Mouse (Mus musculus): ENCODE data around the gene Ebf3. TPM values are rescaled to one million over a fixed set of nuclear protein-coding genes. Genes with fewer than 3 reads are reported as not detected.

Ebf3 gene
- total and polyA plus RNA-seq, 3 experiments: 5.0 to 7.5 (median 6.1) TPM

DNA sequence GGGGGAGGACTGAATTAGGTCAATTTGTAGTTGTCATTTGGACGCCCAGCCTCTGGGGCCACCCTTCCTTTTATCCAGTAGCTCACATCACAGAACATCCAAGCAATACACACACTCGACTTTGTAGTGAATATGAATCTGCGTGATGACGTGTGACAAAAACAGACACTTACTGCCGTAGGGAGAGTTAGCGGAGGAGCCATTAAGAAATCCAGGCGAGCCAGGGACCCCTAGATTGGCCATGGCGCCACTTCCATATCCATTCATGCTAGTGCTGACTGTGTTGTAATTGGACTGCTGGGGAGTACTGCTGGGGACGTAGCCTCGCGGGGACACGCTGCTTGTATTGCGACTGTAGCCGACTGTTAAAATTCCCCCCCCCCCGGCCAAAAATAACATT lies 115.3 kb downstream of the Ebf3 start:
- Histone ChIP-seq H3K27ac (no peak overlapping the region), H3K4me1 (ENCODE audit: control insufficient read depth, insufficient read depth, low read length) (no peaks in the 10 kb centered on the region), H3K27me3 (ENCODE audit: control insufficient read depth, insufficient read depth, low read length) (no peaks in the 10 kb centered on the region), H3K79me2 (replicated peaks; ENCODE audit: control insufficient read depth, insufficient read depth, low read length) (no peaks in the 10 kb centered on the region), H3K36me3 (ENCODE audit: control insufficient read depth, insufficient read depth, low read length) (no peaks in the 10 kb centered on the region), H3K9ac (ENCODE audit: low read depth, low read length) (no peak overlapping the region), H3K4me3 (no peak overlapping the region)
- DNase-seq: no peak
- WGBS: 81% methylated on average over 15 of the region's 15 CpGs
- no peak for TF ChIP-seq CTCF (IDR thresholded peaks at IDR 0.05)
- no peak for TF ChIP-seq POLR2A (IDR thresholded peaks at IDR 0.05; ENCODE audit: insufficient read depth, low read depth, low read length)
- TF ChIP-seq EP300 (IDR thresholded peaks at IDR 0.05; ENCODE audit: insufficient read depth, low read depth, low read length): no peak
- intact Hi-C loops (cut with DNase I): no loop called here

GRCm38 (mm10) chr7:137197118-137198030 lies 116.9 kb downstream of the Ebf3 start:
- Histone ChIP-seq H3K36me3 (ENCODE audit: control insufficient read depth, insufficient read depth, low read length) (no peaks in the 10 kb centered on the region), H3K27ac (no peak overlapping the region), H3K27me3 (ENCODE audit: control insufficient read depth, insufficient read depth, low read length) (no peaks in the 10 kb centered on the region), H3K4me3 (no peak overlapping the region), H3K4me1 (ENCODE audit: control insufficient read depth, insufficient read depth, low read length) (no peaks in the 10 kb centered on the region), H3K9ac (ENCODE audit: low read depth, low read length) (no peak overlapping the region), H3K79me2 (replicated peaks; ENCODE audit: control insufficient read depth, insufficient read depth, low read length) (no peaks in the 10 kb centered on the region)
- TF ChIP-seq POLR2A (IDR thresholded peaks at IDR 0.05; ENCODE audit: insufficient read depth, low read depth, low read length) (no peak), CTCF (IDR thresholded peaks at IDR 0.05) (no peak), EP300 (IDR thresholded peaks at IDR 0.05; ENCODE audit: insufficient read depth, low read depth, low read length) (no peak)
- DNase-seq: no peak
- WGBS: 76% methylated on average over 23 of the region's 23 CpGs
- intact Hi-C loops (cut with DNase I): no loop called here

DNA sequence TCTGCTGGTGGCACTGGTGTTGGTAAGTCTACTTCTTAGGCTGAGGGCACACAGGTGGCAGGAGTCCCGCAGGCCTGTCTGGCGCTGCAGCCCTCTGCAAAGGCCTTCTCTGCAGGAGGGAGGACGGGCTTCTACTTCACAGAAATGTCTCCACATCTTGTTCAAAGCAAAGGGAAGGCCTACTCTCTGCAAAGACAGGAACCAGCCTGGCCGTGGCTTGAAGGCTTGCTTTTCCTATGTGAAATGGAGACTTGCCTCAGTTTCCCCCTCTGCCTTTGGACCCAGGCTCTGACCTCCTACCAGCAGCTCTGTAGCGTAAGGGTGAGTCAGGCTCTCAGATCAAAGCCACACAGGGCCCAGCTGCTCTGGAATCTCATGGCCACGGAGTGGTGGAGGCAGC lies 117.7 kb downstream of the Ebf3 start:
- Histone ChIP-seq H3K4me3 (no peak overlapping the region), H3K27ac (no peak overlapping the region), H3K9ac (ENCODE audit: low read depth, low read length) (no peak overlapping the region), H3K79me2 (replicated peaks; ENCODE audit: control insufficient read depth, insufficient read depth, low read length) (no peaks in the 10 kb centered on the region), H3K36me3 (ENCODE audit: control insufficient read depth, insufficient read depth, low read length) (no peaks in the 10 kb centered on the region), H3K27me3 (ENCODE audit: control insufficient read depth, insufficient read depth, low read length) (no peaks in the 10 kb centered on the region), H3K4me1 (ENCODE audit: control insufficient read depth, insufficient read depth, low read length) (no peaks in the 10 kb centered on the region)
- intact Hi-C loops (cut with DNase I): no loop called here
- WGBS: 85% methylated on average over 6 of the region's 6 CpGs
- no peak for DNase-seq
- TF ChIP-seq CTCF (IDR thresholded peaks at IDR 0.05) (no peak), EP300 (IDR thresholded peaks at IDR 0.05; ENCODE audit: insufficient read depth, low read depth, low read length) (no peak), POLR2A (IDR thresholded peaks at IDR 0.05; ENCODE audit: insufficient read depth, low read depth, low read length) (no peak)

DNA sequence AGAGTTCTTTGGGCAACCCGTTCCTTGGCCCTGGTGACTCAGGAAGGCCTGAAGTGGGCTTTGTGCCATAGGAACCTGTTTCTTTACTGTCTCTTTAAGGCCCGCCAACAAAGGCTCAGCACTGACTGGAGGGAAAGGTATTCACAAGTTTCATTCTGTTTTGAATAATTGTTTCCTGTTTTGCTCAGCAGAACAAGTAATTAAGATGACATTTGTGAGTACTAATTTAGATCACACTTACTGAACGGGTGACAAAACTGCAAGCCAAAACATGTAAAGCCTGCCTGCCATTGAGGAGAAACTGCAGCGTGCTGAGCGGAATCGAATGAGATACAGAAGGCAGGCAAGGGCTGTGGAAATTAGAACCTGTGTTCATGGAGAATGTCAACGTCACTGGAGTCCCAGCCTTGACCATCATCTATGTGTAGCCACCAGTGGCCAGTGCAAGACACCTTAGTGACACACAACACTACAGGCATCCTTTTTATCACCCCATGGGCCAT lies 121.4 kb downstream of the Ebf3 start:
- Histone ChIP-seq H3K9ac (ENCODE audit: low read depth, low read length) (no peak overlapping the region), H3K4me1 (ENCODE audit: control insufficient read depth, insufficient read depth, low read length) (no peaks in the 10 kb centered on the region), H3K27ac (no peak overlapping the region), H3K4me3 (no peak overlapping the region), H3K36me3 (ENCODE audit: control insufficient read depth, insufficient read depth, low read length) (no peaks in the 10 kb centered on the region), H3K79me2 (replicated peaks; ENCODE audit: control insufficient read depth, insufficient read depth, low read length) (no peaks in the 10 kb centered on the region), H3K27me3 (ENCODE audit: control insufficient read depth, insufficient read depth, low read length) (no peaks in the 10 kb centered on the region)
- 67% methylated on average over 7 of the region's 7 CpGs for WGBS
- intact Hi-C loops (cut with DNase I): no loop called here
- TF ChIP-seq POLR2A (IDR thresholded peaks at IDR 0.05; ENCODE audit: insufficient read depth, low read depth, low read length): no peak
- no peak for TF ChIP-seq EP300 (IDR thresholded peaks at IDR 0.05; ENCODE audit: insufficient read depth, low read depth, low read length)
- no peak for TF ChIP-seq CTCF (IDR thresholded peaks at IDR 0.05)
- no peak for DNase-seq

- H3K27me3 ChIP-seq (ENCODE audit: control insufficient read depth, insufficient read depth, low read length): no peaks in the 10 kb centered on the region
- no peak for DNase-seq
- H3K36me3 ChIP-seq (ENCODE audit: control insufficient read depth, insufficient read depth, low read length): no peaks in the 10 kb centered on the region
- intact Hi-C loops (cut with DNase I): no loop called here
- H3K79me2 ChIP-seq (replicated peaks; ENCODE audit: control insufficient read depth, insufficient read depth, low read length): no peaks in the 10 kb centered on the region
- no peak overlapping the region for H3K9ac ChIP-seq (ENCODE audit: low read depth, low read length)
- no peak for TF ChIP-seq POLR2A (IDR thresholded peaks at IDR 0.05; ENCODE audit: insufficient read depth, low read depth, low read length)
- TF ChIP-seq EP300 (IDR thresholded peaks at IDR 0.05; ENCODE audit: insufficient read depth, low read depth, low read length): no peak
- TF ChIP-seq CTCF (IDR thresholded peaks at IDR 0.05): no peak
- H3K4me1 ChIP-seq (ENCODE audit: control insufficient read depth, insufficient read depth, low read length): no peaks in the 10 kb centered on the region
- 60% methylated on average over 12 of the region's 12 CpGs for WGBS
- H3K27ac ChIP-seq: no peak overlapping the region
- H3K4me3 ChIP-seq: no peak overlapping the region
These were observed 122.4 kb downstream of the Ebf3 start for GRCm38 (mm10) chr7:137191889-137192288.

DNA sequence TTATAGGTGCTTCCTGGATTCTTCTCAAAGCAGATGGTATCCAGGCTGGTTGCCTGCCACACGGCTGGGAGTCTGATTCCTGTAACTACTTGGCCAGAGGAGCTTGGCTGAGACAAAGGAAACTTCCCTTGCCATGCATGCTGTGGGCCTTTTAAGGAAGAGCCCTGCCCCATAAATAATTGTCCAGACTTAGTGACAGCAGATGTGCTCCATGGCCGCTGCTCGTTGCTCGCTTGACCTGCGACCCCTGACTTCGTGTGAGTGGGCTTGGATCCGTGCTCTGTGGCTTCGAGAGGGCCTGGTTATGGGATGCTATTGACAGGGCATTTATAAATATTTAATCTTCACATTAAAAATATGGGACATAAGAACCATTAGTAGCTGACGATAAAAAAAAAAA lies 142.0 kb downstream of the Ebf3 start:
- no peak overlapping the region for H3K4me3 ChIP-seq
- no peak for DNase-seq
- whole genome bisulfite sequencing: 60% methylated on average over 9 of the region's 9 CpGs
- H3K4me1 ChIP-seq (ENCODE audit: control insufficient read depth, insufficient read depth, low read length): no peaks in the 10 kb centered on the region
- TF ChIP-seq EP300 (IDR thresholded peaks at IDR 0.05; ENCODE audit: insufficient read depth, low read depth, low read length) (no peak), CTCF (IDR thresholded peaks at IDR 0.05) (no peak), POLR2A (IDR thresholded peaks at IDR 0.05; ENCODE audit: insufficient read depth, low read depth, low read length) (no peak)
- no peaks in the 10 kb centered on the region for H3K36me3 ChIP-seq (ENCODE audit: control insufficient read depth, insufficient read depth, low read length)
- H3K27me3 ChIP-seq (ENCODE audit: control insufficient read depth, insufficient read depth, low read length): no peaks in the 10 kb centered on the region
- H3K27ac ChIP-seq: no peak overlapping the region
- H3K79me2 ChIP-seq (replicated peaks; ENCODE audit: control insufficient read depth, insufficient read depth, low read length): no peaks in the 10 kb centered on the region
- H3K9ac ChIP-seq (ENCODE audit: low read depth, low read length): no peak overlapping the region
- intact Hi-C loops (cut with DNase I): no loop called here

All from heart, adult 2 months (tissue).